In genomic region chr4:142388476-142388875, GRCm38 (mm10) we compare ENCODE assay signal across 17 mouse cellular contexts.
DNase-seq lines count a peak whose midpoint lies in the region; ATAC-seq and TF ChIP-seq lines count a peak whose summit lies in the region.
"Had no signal": no experiment of that assay in that cellular context is flagged by ENCODE, and none has a peak within 500 bp of the region (broad histone marks: within the 10 kb centered on the region; RNA-seq: fewer than 3 reads in every experiment).

No protein-coding gene starts in this region.

- H3K4me1 ChIP-seq in heart, adult 2 months (ENCODE audit: control insufficient read depth, insufficient read depth, low read length), result no peaks in the 10 kb centered on the region
- H3K4me1 ChIP-seq in liver, postnatal 0 days (ENCODE audit: insufficient read depth), result no peaks in the 10 kb centered on the region
- H3K4me1 ChIP-seq in liver, embryonic 12.5 days, result no peaks in the 10 kb centered on the region
- H3K4me1 ChIP-seq in ES-Bruce4 (ENCODE audit: control insufficient read depth, insufficient read depth, low read length), result no peaks in the 10 kb centered on the region
- peaks cover 9% of the 10 kb centered on the region; the same call in 1 of the 2 replicates for H3K4me1 ChIP-seq in olfactory bulb, adult 2 months (ENCODE audit: control insufficient read depth, insufficient read depth, low read length)
- H3K4me1 ChIP-seq: embryonic facial prominence, embryonic 12.5 days had no signal

- WGBS in heart, adult 2 months, result 71% methylated on average over 6 of the region's 6 CpGs
- 62% methylated on average over 6 of the region's 6 CpGs for WGBS in liver, postnatal 0 days (ENCODE audit: insufficient replicate concordance)
- WGBS in liver, embryonic 12.5 days (ENCODE audit: insufficient replicate concordance), result 56% methylated on average over 6 of the region's 6 CpGs
- 85% methylated on average over 6 of the region's 6 CpGs for WGBS in olfactory bulb, adult 2 months

- peak; percentile 36 for TF ChIP-seq CTCF in heart, adult 2 months (IDR thresholded peaks at IDR 0.05)
- peak; percentile 30 for TF ChIP-seq CTCF in liver, postnatal 0 days (IDR thresholded peaks at IDR 0.05; ENCODE audit: low read depth)
- TF ChIP-seq CTCF in ES-Bruce4 (IDR thresholded peaks at IDR 0.05; ENCODE audit: low read depth, low read length), result peak; percentile 50
- peak; percentile 33; the same call in 1 of the 2 replicates for TF ChIP-seq CTCF in olfactory bulb, adult 2 months (IDR thresholded peaks at IDR 0.05; ENCODE audit: insufficient read depth, low read depth, low read length)

- TF ChIP-seq POLR2A in heart, adult 2 months (IDR thresholded peaks at IDR 0.05; ENCODE audit: insufficient read depth, low read depth, low read length), result no peak
- TF ChIP-seq POLR2A in ES-Bruce4 (IDR thresholded peaks at IDR 0.05; ENCODE audit: insufficient read depth, low read length), result no peak
- TF ChIP-seq POLR2A in olfactory bulb, adult 2 months (IDR thresholded peaks at IDR 0.05; ENCODE audit: insufficient read depth, low read depth, low read length), result no peak

- H3K79me2 ChIP-seq in heart, adult 2 months (replicated peaks; ENCODE audit: control insufficient read depth, insufficient read depth, low read length), result no peaks in the 10 kb centered on the region

- ATAC-seq in liver, postnatal 0 days, result no peak
- no peak for ATAC-seq in liver, embryonic 12.5 days
- ATAC-seq: inflammation-experienced regulatory T-cells, adult 6 months; midbrain, embryonic 15.5 days had no signal

- DNase-seq in heart, adult 2 months, result no peak
- no peak for DNase-seq in heart, adult 18-20 months
- no peak for DNase-seq in liver, postnatal 0 days
- no peak for DNase-seq in thymus, postnatal 0 days (ENCODE audit: low spot score)
- DNase-seq in adrenal gland, postnatal 4 days (ENCODE audit: low spot score in 2 of 2), result no peak
- DNase-seq: adrenal gland, postnatal 36 days; cerebellum, postnatal 36 days; gastrocnemius, postnatal 36 days; kidney, postnatal 10 days; right cerebral cortex, postnatal 4 days; thymus, postnatal 36 days had no signal

- H3K9me3 ChIP-seq in liver, postnatal 0 days (ENCODE audit: low read length), result no peaks in the 10 kb centered on the region
- 0 out of 2 replicates have a peak, but pooled peaks cover 6% of the 10 kb centered on the region for H3K9me3 ChIP-seq in liver, embryonic 12.5 days (replicated peaks)
- H3K9me3 ChIP-seq in ES-Bruce4 (replicated peaks; ENCODE audit: control insufficient read depth, insufficient read depth, low read length, poor library complexity, severe bottlenecking), result no peaks in the 10 kb centered on the region
- H3K9me3 ChIP-seq: embryonic facial prominence, embryonic 12.5 days; midbrain, embryonic 15.5 days had no signal

- no peak overlapping the region for H3K27ac ChIP-seq in heart, adult 2 months
- no peak overlapping the region for H3K27ac ChIP-seq in liver, postnatal 0 days (ENCODE audit: low read depth)
- H3K27ac ChIP-seq in liver, embryonic 12.5 days, result no peak overlapping the region
- H3K27ac ChIP-seq in ES-Bruce4 (ENCODE audit: insufficient read depth, low read length), result no peak overlapping the region
- no peak overlapping the region for H3K27ac ChIP-seq in olfactory bulb, adult 2 months (ENCODE audit: insufficient read depth, low read depth, low read length)
- H3K27ac ChIP-seq: embryonic facial prominence, embryonic 12.5 days; midbrain, embryonic 15.5 days had no signal

- no peak overlapping the region for H3K4me3 ChIP-seq in heart, adult 2 months
- no peak overlapping the region for H3K4me3 ChIP-seq in liver, postnatal 0 days (ENCODE audit: low read depth, low read length)
- H3K4me3 ChIP-seq in liver, embryonic 12.5 days, result no peak overlapping the region
- H3K4me3 ChIP-seq in ES-Bruce4 (ENCODE audit: low read depth, low read length), result no peak overlapping the region
- H3K4me3 ChIP-seq in olfactory bulb, adult 2 months (ENCODE audit: insufficient read depth, low read depth, low read length), result no peak overlapping the region
- H3K4me3 ChIP-seq: embryonic facial prominence, embryonic 12.5 days; midbrain, embryonic 15.5 days had no signal

- H3K27me3 ChIP-seq in heart, adult 2 months (ENCODE audit: control insufficient read depth, insufficient read depth, low read length), result no peaks in the 10 kb centered on the region
- H3K27me3 ChIP-seq in liver, postnatal 0 days (ENCODE audit: insufficient read depth, low read length), result no peaks in the 10 kb centered on the region
- no peaks in the 10 kb centered on the region for H3K27me3 ChIP-seq in liver, embryonic 12.5 days (replicated peaks)
- H3K27me3 ChIP-seq in ES-Bruce4 (ENCODE audit: control insufficient read depth, insufficient read depth, low read length, poor library complexity, severe bottlenecking), result no peaks in the 10 kb centered on the region
- H3K27me3 ChIP-seq: embryonic facial prominence, embryonic 12.5 days; midbrain, embryonic 15.5 days had no signal

- H3K9ac ChIP-seq in heart, adult 2 months (ENCODE audit: low read depth, low read length), result no peak overlapping the region
- no peak overlapping the region for H3K9ac ChIP-seq in liver, postnatal 0 days (replicated peaks)
- H3K9ac ChIP-seq in liver, embryonic 12.5 days, result no peak overlapping the region
- no peak overlapping the region for H3K9ac ChIP-seq in ES-Bruce4 (ENCODE audit: low read depth, poor library complexity, severe bottlenecking)
- H3K9ac ChIP-seq: embryonic facial prominence, embryonic 12.5 days; midbrain, embryonic 15.5 days had no signal

- no peak overlapping the region for H3K4me2 ChIP-seq in liver, postnatal 0 days (ENCODE audit: low read depth, low read length)
- no peak overlapping the region for H3K4me2 ChIP-seq in liver, embryonic 12.5 days
- H3K4me2 ChIP-seq: embryonic facial prominence, embryonic 12.5 days; midbrain, embryonic 15.5 days had no signal

- no peak for TF ChIP-seq EP300 in heart, adult 2 months (IDR thresholded peaks at IDR 0.05; ENCODE audit: insufficient read depth, low read depth, low read length)
- TF ChIP-seq EP300 in liver, postnatal 0 days (IDR thresholded peaks at IDR 0.05; ENCODE audit: low read depth), result no peak
- TF ChIP-seq EP300 in ES-Bruce4 (IDR thresholded peaks at IDR 0.05; ENCODE audit: insufficient read depth, low read depth, low read length), result no peak

- no peaks in the 10 kb centered on the region for H3K36me3 ChIP-seq in heart, adult 2 months (ENCODE audit: control insufficient read depth, insufficient read depth, low read length)
- H3K36me3 ChIP-seq in liver, postnatal 0 days (replicated peaks; ENCODE audit: insufficient read depth, low read length), result no peaks in the 10 kb centered on the region
- no peaks in the 10 kb centered on the region for H3K36me3 ChIP-seq in liver, embryonic 12.5 days
- no peaks in the 10 kb centered on the region for H3K36me3 ChIP-seq in ES-Bruce4 (ENCODE audit: control insufficient read depth, insufficient read depth, low read length, poor library complexity, severe bottlenecking)
- H3K36me3 ChIP-seq: embryonic facial prominence, embryonic 12.5 days; midbrain, embryonic 15.5 days had no signal

- intact Hi-C loops in heart, adult 2 months (cut with DNase I), result no loop called here
